Mouse (Mus musculus) heart, postnatal 0 days (tissue): Measurements from ENCODE around the gene Adrb1. TPM values are rescaled to one million over a fixed set of nuclear protein-coding genes. Genes with fewer than 3 reads are reported as not detected.
A peak's percentile ranks its signal among the peaks of the same experiment; 100 is the strongest.

Experiments
- ATAC-seq: fragments of 200-750 bp; cut with Nextera tagmentation; 2 replicates; pipeline ENCODE4 v1.8.0; 2017; ENCODE audit warnings: low read depth, moderate number of reproducible peaks, moderate library complexity; ENCODE audit not compliant: insufficient read depth
- DNase-seq: peaks from one replicate; pipeline ENCODE4 v3.0.0-alpha.2; 2016; ENCODE audit warnings: low spot score
- H3K27ac ChIP-seq: fragments of 300-500 bp; sonication (generic); 2 replicates; pipeline ENCODE4 v1.5.1; 2014; ENCODE audit warnings: low read depth, mild to moderate bottlenecking
- H3K27me3 ChIP-seq: fragments of 300-500 bp; sonication (generic); 2 replicates; pipeline ENCODE4 v1.6.1; 2014; ENCODE audit warnings: low read length, mixed read lengths; ENCODE audit not compliant: control insufficient read depth, insufficient read depth
- H3K36me3 ChIP-seq: fragments of 300-500 bp; sonication (generic); replicated peaks from 2 replicates; pipeline ENCODE4 v1.6.1; 2014; ENCODE audit warnings: low read length, mixed read lengths; ENCODE audit not compliant: control insufficient read depth, insufficient read depth
- H3K4me1 ChIP-seq: fragments of 300-500 bp; sonication (generic); 2 replicates; pipeline ENCODE4 v1.6.1; 2014; ENCODE audit warnings: antibody characterized with exemption; ENCODE audit not compliant: control insufficient read depth, insufficient read depth
- H3K4me2 ChIP-seq: fragments of 300-500 bp; sonication (generic); 2 replicates; pipeline ENCODE4 v1.6.1; 2014; ENCODE audit warnings: low read depth, mild to moderate bottlenecking, low read length, moderate library complexity
- H3K4me3 ChIP-seq: fragments of 300-500 bp; sonication (generic); 2 replicates; pipeline ENCODE4 v1.5.1; 2014; ENCODE audit warnings: low read depth, low read length
- H3K9ac ChIP-seq: fragments of 300-500 bp; sonication (generic); replicated peaks from 2 replicates; pipeline ENCODE4 v1.6.1; 2014; ENCODE audit warnings: low read depth, low read length, mixed read lengths
- H3K9me3 ChIP-seq: fragments of 300-500 bp; sonication (generic); replicated peaks from 2 replicates; pipeline ENCODE4 v1.6.1; 2016; ENCODE audit warnings: low read length; ENCODE audit not compliant: control insufficient read depth
- CTCF ChIP-seq: IDR thresholded peaks from 2 replicates; pipeline ENCODE4 v1.5.1; 2016; ENCODE audit warnings: antibody characterized with exemption, control low read depth, low read depth
- EP300 ChIP-seq: IDR thresholded peaks from 2 replicates; pipeline ENCODE4 v1.6.1; 2016; ENCODE audit warnings: antibody characterized with exemption, low read depth
- WGBS: fragments of 180-500 bp; shearing (Covaris S2); extraction: QIAGEN DNeasy Blood & Tissue Kit; methylation state at CpG from one replicate; pipeline ENCODE4 v1.1.7; 2014; 5-methylcytosine and 5-hydroxymethylcytosine counted together
- polyA plus RNA-seq: library from polyadenylated mRNA; unstranded; fragments of >200 nt; fragmentation: Nextera tagmentation; extraction: Ambion mirVana; gene quantifications from 2 replicates; pipeline ENCODE4 v1.2.1, GENCODE M21; 2015
- total RNA-seq: library from RNA; depleted of rRNA; stranded (reverse); fragments of >200 nt; gene quantifications from 2 replicates; pipeline ENCODE4 v1.2.3, GENCODE M21; 2014; ENCODE audit warnings: low replicate concordance; rRNA removed

The Adrb1 gene
- total RNA-seq = 30.2 and 31.3 TPM in 2 replicates
- 10.9 and 11.7 TPM in 2 replicates for polyA plus RNA-seq

GRCm38 (mm10) chr19:56721387-56722211 lies at the start of gene Adrb1:
Adrb1 (plus strand) TSS chr19:56722199.
- no peaks in the 10 kb centered on the region for H3K9me3 ChIP-seq
- H3K4me3 ChIP-seq = peak within 1 kb of the TSS; percentile 86
- 1% methylated on average over 49 of the region's 63 CpGs for WGBS
- no peaks in the 10 kb centered on the region for H3K36me3 ChIP-seq
- TF ChIP-seq EP300 (0 out of 2 replicates have a peak, but pooled peaks have one; percentile 26), CTCF (no peak; the same call in 1 of the 2 replicates)
- peak within 1 kb of the TSS; percentile 95 for H3K27ac ChIP-seq
- peak within 1 kb of the TSS; percentile 93 for H3K9ac ChIP-seq
- H3K27me3 ChIP-seq = peaks cover 19% of the 10 kb centered on the region; the same call in 1 of the 2 replicates
- DNase-seq = peak; percentile 80
- peak within 1 kb of the TSS; percentile 88 for H3K4me2 ChIP-seq
- ATAC-seq = peak; percentile 78
- peaks cover 3% of the 10 kb centered on the region; the same call in 1 of the 2 replicates for H3K4me1 ChIP-seq

GRCm38 (mm10) chr19:56675690-56676089 lies 46.3 kb upstream of the Adrb1 start:
- H3K9ac ChIP-seq = no peak overlapping the region
- H3K27ac ChIP-seq = peak overlapping the region; percentile 36; the same call in 1 of the 2 replicates
- no peak overlapping the region for H3K4me3 ChIP-seq
- 76% methylated on average over 5 of the region's 5 CpGs for WGBS
- ATAC-seq (no peak), DNase-seq (no peak)
- H3K4me2 ChIP-seq = no peak overlapping the region
- no peaks in the 10 kb centered on the region for H3K36me3 ChIP-seq
- peaks cover 40% of the 10 kb centered on the region for H3K4me1 ChIP-seq
- no peaks in the 10 kb centered on the region for H3K27me3 ChIP-seq
- no peaks in the 10 kb centered on the region for H3K9me3 ChIP-seq
- TF ChIP-seq CTCF (no peak), EP300 (no peak)

- Histone ChIP-seq H3K4me1 (peaks cover 47% of the 10 kb centered on the region), H3K9ac (no peak overlapping the region), H3K4me2 (no peak overlapping the region), H3K36me3 (no peaks in the 10 kb centered on the region), H3K27me3 (no peaks in the 10 kb centered on the region), H3K27ac (peak overlapping the region; percentile 36), H3K4me3 (no peak overlapping the region), H3K9me3 (no peaks in the 10 kb centered on the region)
- TF ChIP-seq EP300 (no peak), CTCF (no peak)
- 57% methylated on average over 4 of the region's 4 CpGs for WGBS
- DNase-seq (no peak), ATAC-seq (peak; percentile 28; the same call in 1 of the 2 replicates)
Observed at GRCm38 (mm10) chr19:56676506-56676905, 45.5 kb upstream of the Adrb1 start.

- no peak overlapping the region for H3K4me2 ChIP-seq
- peak; percentile 58 for DNase-seq
- H3K9ac ChIP-seq = no peak overlapping the region
- peak overlapping the region; percentile 74 for H3K27ac ChIP-seq
- 23% methylated on average over 8 of the region's 8 CpGs for WGBS
- no peak overlapping the region for H3K4me3 ChIP-seq
- TF ChIP-seq CTCF (no peak), EP300 (no peak)
- H3K36me3 ChIP-seq = no peaks in the 10 kb centered on the region
- no peaks in the 10 kb centered on the region for H3K27me3 ChIP-seq
- H3K9me3 ChIP-seq = no peaks in the 10 kb centered on the region
- no peak for ATAC-seq
- peaks cover 47% of the 10 kb centered on the region for H3K4me1 ChIP-seq
Observed at GRCm38 (mm10) chr19:56677611-56678010, 44.4 kb upstream of the Adrb1 start.

GRCm38 (mm10) chr19:56678516-56678915 lies 43.5 kb upstream of the Adrb1 start:
- H3K27ac ChIP-seq = no peak overlapping the region
- ATAC-seq (no peak), DNase-seq (no peak)
- TF ChIP-seq CTCF = no peak
- H3K4me3 ChIP-seq = no peak overlapping the region
- no peak overlapping the region for H3K9ac ChIP-seq
- H3K36me3 ChIP-seq = no peaks in the 10 kb centered on the region
- H3K9me3 ChIP-seq = no peaks in the 10 kb centered on the region
- H3K4me1 ChIP-seq = peaks cover 55% of the 10 kb centered on the region
- 76% methylated on average over 9 of the region's 9 CpGs for WGBS
- H3K4me2 ChIP-seq = no peak overlapping the region
- H3K27me3 ChIP-seq = no peaks in the 10 kb centered on the region
